Mouse (Mus musculus) thymus, adult 18-20 months (tissue): ENCODE measurements around the gene Sprr1b.
"Not testable (repeated sequence)": the region's sequence is repeated elsewhere in the genome, so short reads cannot be mapped to it uniquely, and the experiment has no call there.

Experiments
- DNase-seq, 2 experiments: peaks; one replicate each; pipeline ENCODE4 v3.0.0; 2022; ENCODE audit warnings: mixed read lengths in 2 of 2

The Sprr1b gene

GRCm38 (mm10) chr3:92438689-92439088 lies at the start of gene Sprr1b:
Gene Sprr1b, minus strand, starts transcription at chr3:92438789.
- DNase-seq: no peak

GRCm38 (mm10) chr3:92486307-92486706 lies 47.7 kb upstream of the Sprr1b start:
- DNase-seq: no peak

GRCm38 (mm10) chr3:92485863-92486262 lies 47.3 kb upstream of the Sprr1b start, which contains the start of gene Sprr1a:
Gene Sprr1a, minus strand, starts transcription at chr3:92485895.
- DNase-seq: no peak

- DNase-seq: not testable (repeated sequence)
Measured at GRCm38 (mm10) chr3:92481249-92481648, 42.7 kb upstream of the Sprr1b start.

- no peak for DNase-seq
Measured at GRCm38 (mm10) chr3:92470111-92470510, 31.5 kb upstream of the Sprr1b start.

- DNase-seq: no peak
Measured at GRCm38 (mm10) chr3:92467424-92467823, 28.8 kb upstream of the Sprr1b start.

GRCm38 (mm10) chr3:92466576-92466975 lies 28.0 kb upstream of the Sprr1b start:
- DNase-seq: no peak

- DNase-seq: no peak
Measured at GRCm38 (mm10) chr3:92458620-92459019, 20.0 kb upstream of the Sprr1b start, which contains the start of gene Sprr3. Gene Sprr3, minus strand, starts transcription at chr3:92458720.

- DNase-seq: no peak
Measured at GRCm38 (mm10) chr3:92455151-92455550, 16.6 kb upstream of the Sprr1b start.

- no peak for DNase-seq
Measured at GRCm38 (mm10) chr3:92440177-92440576, 1.6 kb upstream of the Sprr1b start.

- no peak for DNase-seq
Measured at GRCm38 (mm10) chr3:92432282-92432681, 6.3 kb downstream of the Sprr1b start, which contains the start of gene Sprr2k. Gene Sprr2k, plus strand, starts transcription at chr3:92432582.

- no peak for DNase-seq
Measured at GRCm38 (mm10) chr3:92429323-92429722, 9.3 kb downstream of the Sprr1b start, which contains the start of gene Gm9774. Gene Gm9774, minus strand, starts transcription at chr3:92429423.

- DNase-seq: no peak
Measured at GRCm38 (mm10) chr3:92417782-92418181, 20.8 kb downstream of the Sprr1b start, which contains the start of gene Sprr2j-ps. Gene Sprr2j-ps, plus strand, starts transcription at chr3:92418082.

- no peak for DNase-seq
Measured at GRCm38 (mm10) chr3:92407691-92408090, 30.9 kb downstream of the Sprr1b start, which contains the start of gene Sprr2i. Gene Sprr2i, plus strand, starts transcription at chr3:92407991.

- DNase-seq: no peak
Measured at GRCm38 (mm10) chr3:92394301-92394700, 44.3 kb downstream of the Sprr1b start.
